Comparison of ENCODE assay signal across 22 mouse cellular contexts in the genomic region with DNA sequence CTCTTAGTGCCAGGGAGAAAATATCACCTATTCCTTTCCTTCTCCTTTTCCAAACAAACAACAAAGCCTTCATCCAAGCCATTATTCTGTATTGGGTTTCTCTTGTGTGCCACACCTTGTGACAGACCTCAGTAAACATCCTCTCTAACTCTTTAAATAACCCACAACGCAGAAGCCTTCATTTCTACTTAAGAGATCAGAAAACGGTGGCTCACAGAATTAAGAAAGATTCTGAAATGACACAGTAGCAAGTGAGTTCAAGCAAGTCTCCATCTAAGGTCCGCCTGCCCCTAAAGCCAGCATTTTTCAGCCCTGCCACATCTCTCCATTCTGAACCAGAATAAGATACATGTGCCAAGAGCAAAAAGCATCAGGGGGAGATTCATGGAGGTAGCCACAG.
DNase-seq lines count a peak whose midpoint lies in the region; ATAC-seq lines count a peak whose summit lies in the region.
"Had no signal": no experiment of that assay in that cellular context is flagged by ENCODE, and none has a peak within 500 bp of the region (broad histone marks: within the 10 kb centered on the region; RNA-seq: fewer than 3 reads in every experiment).

No protein-coding gene starts in this region.

- H3K4me1 ChIP-seq in kidney, embryonic 14.5 days (ENCODE audit: control insufficient read depth, insufficient read depth, low read length), result peaks cover 16% of the 10 kb centered on the region
- H3K4me1 ChIP-seq in forebrain, embryonic 13.5 days, result peaks cover 42% of the 10 kb centered on the region

- DNase-seq in kidney, adult 8-10 months, result no peak
- peak; percentile 16 for DNase-seq in thymus, postnatal 25 days
- no peak for DNase-seq in thymus, postnatal 10 days (ENCODE audit: low spot score in 2 of 2)
- DNase-seq in induced T-regulatory cell, adult 2 months (ENCODE audit: low read depth), result peak; percentile 65
- DNase-seq in MN1 (ENCODE audit: low spot score), result no peak
- DNase-seq: cerebellum, adult 8-10 months; heart, postnatal 14 days; kidney, adult 18-20 months; kidney, postnatal 4 days; layer of hippocampus, adult 9-11 months; lung, adult 18-20 months; lung, postnatal 14 days; midbrain, embryonic 14.5 days; right cerebral cortex, adult 18-20 months had no signal

- no peak overlapping the region for H3K9ac ChIP-seq in kidney, embryonic 14.5 days (ENCODE audit: low read depth, low read length)
- H3K9ac ChIP-seq in forebrain, embryonic 13.5 days, result no peak overlapping the region
- H3K9ac ChIP-seq: embryonic facial prominence, embryonic 13.5 days; hindbrain, embryonic 14.5 days had no signal

- peak overlapping the region; percentile 10; the same call in 1 of the 2 replicates for H3K27ac ChIP-seq in kidney, embryonic 14.5 days (ENCODE audit: low read depth, low read length)
- H3K27ac ChIP-seq in forebrain, embryonic 13.5 days, result no peak overlapping the region
- H3K27ac ChIP-seq: hindbrain, embryonic 14.5 days had no signal

- no peaks in the 10 kb centered on the region for H3K9me3 ChIP-seq in kidney, embryonic 14.5 days (ENCODE audit: control insufficient read depth, low read length)
- no peaks in the 10 kb centered on the region for H3K9me3 ChIP-seq in forebrain, embryonic 13.5 days (replicated peaks)
- H3K9me3 ChIP-seq: embryonic facial prominence, embryonic 13.5 days; G1E had no signal

- no peak overlapping the region for H3K4me3 ChIP-seq in kidney, embryonic 14.5 days (ENCODE audit: low read length)
- no peak overlapping the region for H3K4me3 ChIP-seq in forebrain, embryonic 13.5 days
- H3K4me3 ChIP-seq: embryonic facial prominence, embryonic 13.5 days had no signal

- H3K36me3 ChIP-seq in kidney, embryonic 14.5 days (ENCODE audit: control insufficient read depth, insufficient read depth, low read length), result no peaks in the 10 kb centered on the region
- no peaks in the 10 kb centered on the region for H3K36me3 ChIP-seq in forebrain, embryonic 13.5 days (ENCODE audit: poor library complexity, severe bottlenecking)
- H3K36me3 ChIP-seq: embryonic facial prominence, embryonic 13.5 days had no signal

- H3K4me2 ChIP-seq in kidney, embryonic 14.5 days (replicated peaks; ENCODE audit: low read depth, low read length), result no peak overlapping the region
- no peak overlapping the region for H3K4me2 ChIP-seq in forebrain, embryonic 13.5 days
- H3K4me2 ChIP-seq: embryonic facial prominence, embryonic 13.5 days; heart, embryonic 11.5 days; hindbrain, embryonic 14.5 days; liver, embryonic 11.5 days had no signal

- H3K27me3 ChIP-seq in kidney, embryonic 14.5 days (ENCODE audit: control insufficient read depth, insufficient read depth, low read length), result no peaks in the 10 kb centered on the region
- H3K27me3 ChIP-seq in forebrain, embryonic 13.5 days, result no peaks in the 10 kb centered on the region
- H3K27me3 ChIP-seq: embryonic facial prominence, embryonic 13.5 days had no signal

- 36% methylated on average over 3 of the region's 3 CpGs for WGBS in kidney, embryonic 14.5 days
- WGBS in forebrain, embryonic 13.5 days, result 74% methylated on average over 3 of the region's 3 CpGs

- ATAC-seq in kidney, embryonic 14.5 days (ENCODE audit: low FRiP score, low TSS enrichment), result no peak
- ATAC-seq in forebrain, embryonic 13.5 days, result no peak
- ATAC-seq: forebrain, embryonic 16.5 days had no signal

Comparison
In these comparisons a context has a peak if more than half of its experiments do, and no peak if none do; other contexts are left out.
1. DNase-seq: peak in thymus, postnatal 25 days (single experiment) and induced T-regulatory cell, adult 2 months (single experiment); none in kidney, adult 8-10 months (0 of 2), thymus, postnatal 10 days (0 of 2) and MN1 (single experiment).